Mouse (Mus musculus) forebrain, embryonic 11.5 days (tissue): ENCODE results near the gene Tnks2. TPM values are rescaled to one million over a fixed set of nuclear protein-coding genes. Genes with fewer than 3 reads are reported as not detected.

ENCODE experiments used
- ATAC-seq: fragments of 200-750 bp; cut with Nextera tagmentation; replicated peaks from 2 replicates; pipeline ENCODE4 v1.8.0; 2017; ENCODE audit warnings: moderate TSS enrichment; ENCODE audit not compliant: low FRiP score
- DNase-seq: peaks from one replicate; pipeline ENCODE4 v3.0.0-alpha.2; 2017; ENCODE audit warnings: low spot score
- H3K27ac ChIP-seq: fragments of 300-500 bp; sonication (generic); 2 replicates; pipeline ENCODE4 v1.5.1; 2014; ENCODE audit warnings: low read depth, low read length
- H3K27me3 ChIP-seq: fragments of 300-500 bp; sonication (generic); 2 replicates; pipeline ENCODE4 v1.6.1; 2014; ENCODE audit warnings: mild to moderate bottlenecking, low read length, mixed read lengths; ENCODE audit not compliant: control insufficient read depth, insufficient read depth
- H3K36me3 ChIP-seq: fragments of 300-500 bp; sonication (generic); 2 replicates; pipeline ENCODE4 v1.6.1; 2014; ENCODE audit warnings: mild to moderate bottlenecking, low read length, moderate library complexity, mixed read lengths; ENCODE audit not compliant: control insufficient read depth, insufficient read depth
- H3K4me1 ChIP-seq: fragments of 300-500 bp; sonication (generic); replicated peaks from 2 replicates; pipeline ENCODE4 v1.6.1; 2014; ENCODE audit warnings: low read length, mixed read lengths; ENCODE audit not compliant: control insufficient read depth, insufficient read depth
- H3K4me2 ChIP-seq: fragments of 300-500 bp; sonication (generic); 2 replicates; pipeline ENCODE4 v1.6.1; 2014; ENCODE audit warnings: low read depth, mild to moderate bottlenecking, low read length, moderate library complexity, mixed read lengths; ENCODE audit not compliant: severe bottlenecking
- H3K4me3 ChIP-seq: fragments of 300-500 bp; sonication (generic); 2 replicates; pipeline ENCODE4 v1.5.1; 2014; ENCODE audit warnings: low read depth, low read length
- H3K9ac ChIP-seq: fragments of 300-500 bp; sonication (generic); 2 replicates; pipeline ENCODE4 v1.6.1; 2014; ENCODE audit warnings: low read length
- H3K9me3 ChIP-seq: fragments of 300-500 bp; sonication (generic); 2 replicates; pipeline ENCODE4 v1.6.1; 2016; ENCODE audit warnings: low read length, mixed read lengths; ENCODE audit not compliant: control insufficient read depth
- WGBS: fragments of 180-500 bp; shearing (Covaris S2); extraction: QIAGEN DNeasy Blood & Tissue Kit; methylation state at CpG from one replicate; pipeline ENCODE4 v1.1.7; 2014; 5-methylcytosine and 5-hydroxymethylcytosine counted together
- polyA plus RNA-seq: library from polyadenylated mRNA; unstranded; fragments of >200 nt; fragmentation: Nextera tagmentation; extraction: Ambion mirVana; gene quantifications from 2 replicates; pipeline ENCODE4 v1.2.1, GENCODE M21; 2014

The Tnks2 gene
- 68.3 and 85.8 TPM in 2 replicates for polyA plus RNA-seq

- DNase-seq, result peak; percentile 100
- no peaks in the 10 kb centered on the region for H3K9me3 ChIP-seq
- under 1% methylated on average over 69 of the region's 73 CpGs for WGBS
Measured at GRCm38 (mm10) chr19:36833788-36834531, at the start of gene Tnks2. Tnks2 (plus strand) TSS chr19:36834232.

GRCm38 (mm10) chr19:36789873-36790733 lies 43.9 kb upstream of the Tnks2 start:
- Histone ChIP-seq H3K9me3 (no peaks in the 10 kb centered on the region), H3K36me3 (no peaks in the 10 kb centered on the region), H3K27ac (no peak overlapping the region), H3K4me2 (no peak overlapping the region), H3K27me3 (no peaks in the 10 kb centered on the region), H3K4me1 (no peaks in the 10 kb centered on the region), H3K9ac (no peak overlapping the region), H3K4me3 (no peak overlapping the region)
- no peak for ATAC-seq
- no peak for DNase-seq
- 88% methylated on average over 17 of the region's 17 CpGs for WGBS

More at GRCm38 (mm10) chr19:36833788-36834531, at the start of gene Tnks2:
- H3K4me1 ChIP-seq, result peaks cover 8% of the 10 kb centered on the region
- H3K27ac ChIP-seq, result peak within 1 kb of the TSS; percentile 94
- H3K4me2 ChIP-seq, result peak within 1 kb of the TSS; percentile 83
- H3K36me3 ChIP-seq, result no peaks in the 10 kb centered on the region
- peak within 1 kb of the TSS; percentile 92 for H3K9ac ChIP-seq
- H3K27me3 ChIP-seq, result no peaks in the 10 kb centered on the region
- peak within 1 kb of the TSS; percentile 98 for H3K4me3 ChIP-seq
- ATAC-seq, result peak; percentile 98

GRCm38 (mm10) chr19:36792589-36792988 lies 41.4 kb upstream of the Tnks2 start:
- Histone ChIP-seq H3K4me2 (no peak overlapping the region), H3K4me3 (no peak overlapping the region), H3K9ac (no peak overlapping the region), H3K27ac (no peak overlapping the region), H3K36me3 (no peaks in the 10 kb centered on the region), H3K27me3 (no peaks in the 10 kb centered on the region), H3K9me3 (no peaks in the 10 kb centered on the region), H3K4me1 (no peaks in the 10 kb centered on the region)
- WGBS, result 90% methylated on average over 8 of the region's 8 CpGs
- ATAC-seq (no peak), DNase-seq (no peak)

GRCm38 (mm10) chr19:36793450-36793849 lies 40.6 kb upstream of the Tnks2 start:
- Histone ChIP-seq H3K27me3 (no peaks in the 10 kb centered on the region), H3K4me2 (no peak overlapping the region), H3K4me3 (no peak overlapping the region), H3K9me3 (no peaks in the 10 kb centered on the region), H3K27ac (no peak overlapping the region), H3K9ac (no peak overlapping the region), H3K36me3 (no peaks in the 10 kb centered on the region), H3K4me1 (no peaks in the 10 kb centered on the region)
- 73% methylated on average over 1 of the region's 1 CpGs for WGBS
- no peak for ATAC-seq
- no peak for DNase-seq

GRCm38 (mm10) chr19:36794008-36794407 lies 40.0 kb upstream of the Tnks2 start:
- no peak for DNase-seq
- 94% methylated on average over 4 of the region's 4 CpGs for WGBS
- no peak for ATAC-seq
- no peaks in the 10 kb centered on the region for H3K4me1 ChIP-seq
- no peaks in the 10 kb centered on the region for H3K36me3 ChIP-seq
- H3K4me3 ChIP-seq, result no peak overlapping the region
- no peaks in the 10 kb centered on the region for H3K27me3 ChIP-seq
- H3K9me3 ChIP-seq, result no peaks in the 10 kb centered on the region
- H3K4me2 ChIP-seq, result no peak overlapping the region
- no peak overlapping the region for H3K27ac ChIP-seq
- H3K9ac ChIP-seq, result no peak overlapping the region

- H3K27me3 ChIP-seq, result no peaks in the 10 kb centered on the region
- DNase-seq, result no peak
- H3K36me3 ChIP-seq, result no peaks in the 10 kb centered on the region
- H3K4me1 ChIP-seq, result no peaks in the 10 kb centered on the region
- 75% methylated on average over 3 of the region's 3 CpGs for WGBS
- H3K9ac ChIP-seq, result no peak overlapping the region
- H3K4me2 ChIP-seq, result no peak overlapping the region
- no peaks in the 10 kb centered on the region for H3K9me3 ChIP-seq
- no peak overlapping the region for H3K27ac ChIP-seq
- ATAC-seq, result no peak
- H3K4me3 ChIP-seq, result no peak overlapping the region
Measured at GRCm38 (mm10) chr19:36795277-36795676, 38.8 kb upstream of the Tnks2 start.

GRCm38 (mm10) chr19:36796931-36797330 lies 37.1 kb upstream of the Tnks2 start:
- H3K4me3 ChIP-seq, result no peak overlapping the region
- H3K36me3 ChIP-seq, result no peaks in the 10 kb centered on the region
- no peaks in the 10 kb centered on the region for H3K4me1 ChIP-seq
- no peak overlapping the region for H3K4me2 ChIP-seq
- no peaks in the 10 kb centered on the region for H3K9me3 ChIP-seq
- no peaks in the 10 kb centered on the region for H3K27me3 ChIP-seq
- ATAC-seq (no peak), DNase-seq (no peak)
- no peak overlapping the region for H3K9ac ChIP-seq
- 78% methylated on average over 9 of the region's 9 CpGs for WGBS
- no peak overlapping the region for H3K27ac ChIP-seq

DNA sequence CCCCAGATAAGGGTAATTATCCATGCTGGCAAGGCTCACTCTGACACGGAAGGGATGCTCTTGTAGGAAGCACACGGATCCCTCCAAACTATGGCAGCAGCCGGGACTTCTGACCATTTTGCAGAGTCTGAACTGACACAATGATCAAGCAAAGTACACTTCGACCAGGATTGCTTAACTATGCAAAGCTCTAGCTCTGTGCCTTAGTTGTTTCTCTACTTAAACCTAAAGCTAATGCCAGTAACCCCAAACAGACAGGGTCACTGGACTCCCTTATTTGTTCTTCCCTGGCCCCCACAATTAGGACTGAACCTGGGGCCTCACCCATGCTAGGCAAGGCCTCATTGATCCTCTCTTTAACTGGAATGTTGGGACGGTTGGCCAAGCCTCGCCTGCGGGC lies 33.7 kb upstream of the Tnks2 start:
- no peaks in the 10 kb centered on the region for H3K36me3 ChIP-seq
- no peaks in the 10 kb centered on the region for H3K27me3 ChIP-seq
- no peak overlapping the region for H3K4me3 ChIP-seq
- no peaks in the 10 kb centered on the region; the same call in 1 of the 2 replicates for H3K9me3 ChIP-seq
- 94% methylated on average over 7 of the region's 7 CpGs for WGBS
- H3K27ac ChIP-seq, result no peak overlapping the region
- no peak overlapping the region for H3K9ac ChIP-seq
- H3K4me2 ChIP-seq, result no peak overlapping the region
- no peak for DNase-seq
- ATAC-seq, result no peak
- no peaks in the 10 kb centered on the region for H3K4me1 ChIP-seq
